Mouse (Mus musculus) monocyte, adult 5-6 weeks (primary cell): ENCODE results near the gene Mok. TPM values are rescaled to one million over a fixed set of nuclear protein-coding genes. Genes with fewer than 3 reads are reported as not detected.
A peak's percentile ranks its signal among the peaks of the same experiment; 100 is the strongest.

Source experiments
- ATAC-seq: fragments of 153-309, 156-312 bp; replicated peaks from 2 replicates; pipeline ENCODE4 v1.8.0; 2017; ENCODE audit warnings: mild to moderate bottlenecking; ENCODE audit not compliant: low TSS enrichment, insufficient number of reproducible peaks, severe bottlenecking, poor library complexity, low FRiP score
- total RNA-seq: library from RNA; stranded (forward); fragments of 200-1000, 200-491, 200-594 nt; gene quantifications from 3 replicates; pipeline ENCODE4 v1.2.3, GENCODE M21; 2017

Gene Mok
- total RNA-seq, 1 experiment from 2014 or later = not detected

- 0 out of 2 replicates have a peak, but pooled peaks have one; percentile 2 for ATAC-seq
These were observed 10.7 kb upstream of the Mok start for GRCm38 (mm10) chr12:110851414-110851813.

DNA sequence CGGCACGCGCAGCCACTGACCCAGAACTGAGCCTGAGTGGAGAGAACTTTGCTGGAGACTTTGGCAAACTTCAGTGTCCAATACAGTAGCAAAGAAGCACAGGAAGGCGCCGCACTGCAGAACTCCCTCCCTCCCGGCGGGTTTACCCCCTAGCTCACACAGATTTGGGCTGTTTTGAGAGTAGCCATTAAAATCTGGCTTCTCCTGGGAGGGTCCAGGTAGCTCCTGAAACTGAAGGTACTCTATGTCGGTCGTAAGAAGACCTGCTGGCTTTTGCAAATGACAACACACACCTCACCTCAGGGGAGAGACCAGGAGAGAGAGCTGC is 10.2 kb upstream of the Mok start:
- no peak for ATAC-seq

DNA sequence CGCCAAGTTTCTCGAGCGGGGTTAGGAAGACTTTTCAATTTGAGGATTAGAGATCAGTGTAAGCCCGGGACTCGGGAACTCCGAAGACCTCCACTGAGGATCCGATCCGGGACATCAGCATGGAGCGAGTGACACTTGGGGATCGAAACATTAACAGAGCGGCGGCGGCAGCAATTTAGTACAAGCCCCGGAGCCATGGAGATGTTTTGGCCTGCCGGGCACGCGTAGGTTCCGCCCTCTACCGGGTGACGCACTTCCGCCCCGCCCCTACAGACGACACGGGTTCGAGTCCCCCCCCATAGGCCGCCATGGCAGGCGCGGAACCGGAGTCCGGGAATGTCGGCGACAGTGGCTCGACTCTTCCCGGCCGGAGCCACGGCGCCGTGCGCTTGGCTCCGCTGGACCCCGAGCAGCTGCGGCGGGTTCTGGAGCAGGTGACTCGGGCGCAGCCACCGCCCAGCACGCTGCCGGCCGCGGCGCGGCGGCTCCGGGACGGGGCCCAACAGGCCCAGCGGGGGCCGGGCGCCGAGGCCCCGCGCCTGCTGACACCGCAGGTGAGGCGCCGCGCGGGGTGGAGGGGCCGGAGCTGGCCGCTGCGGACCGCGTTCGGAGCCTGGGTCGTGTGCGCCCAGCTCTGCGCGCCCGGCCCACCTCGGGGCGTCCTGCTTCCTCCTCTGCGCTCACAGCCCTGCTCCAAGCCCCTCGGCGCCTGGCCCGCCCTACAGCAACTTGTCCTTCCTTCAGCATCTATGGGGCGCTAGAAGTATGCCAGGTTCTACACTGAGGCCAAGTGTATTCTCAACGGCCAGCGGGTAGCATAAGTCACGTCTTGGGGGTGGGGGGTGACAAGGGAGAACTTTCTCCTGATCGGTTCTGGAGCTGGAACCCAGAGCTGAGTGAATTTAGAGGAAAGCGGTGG is 9.5 kb upstream of the Mok start, which contains the start of gene Zfp839:
Gene Zfp839, plus strand, starts transcription at position 244 of the 919 bp plus-strand sequence.
- peak; percentile 55 for ATAC-seq

GRCm38 (mm10) chr12:110846191-110846765 is 5.5 kb upstream of the Mok start:
- ATAC-seq = no peak

DNA sequence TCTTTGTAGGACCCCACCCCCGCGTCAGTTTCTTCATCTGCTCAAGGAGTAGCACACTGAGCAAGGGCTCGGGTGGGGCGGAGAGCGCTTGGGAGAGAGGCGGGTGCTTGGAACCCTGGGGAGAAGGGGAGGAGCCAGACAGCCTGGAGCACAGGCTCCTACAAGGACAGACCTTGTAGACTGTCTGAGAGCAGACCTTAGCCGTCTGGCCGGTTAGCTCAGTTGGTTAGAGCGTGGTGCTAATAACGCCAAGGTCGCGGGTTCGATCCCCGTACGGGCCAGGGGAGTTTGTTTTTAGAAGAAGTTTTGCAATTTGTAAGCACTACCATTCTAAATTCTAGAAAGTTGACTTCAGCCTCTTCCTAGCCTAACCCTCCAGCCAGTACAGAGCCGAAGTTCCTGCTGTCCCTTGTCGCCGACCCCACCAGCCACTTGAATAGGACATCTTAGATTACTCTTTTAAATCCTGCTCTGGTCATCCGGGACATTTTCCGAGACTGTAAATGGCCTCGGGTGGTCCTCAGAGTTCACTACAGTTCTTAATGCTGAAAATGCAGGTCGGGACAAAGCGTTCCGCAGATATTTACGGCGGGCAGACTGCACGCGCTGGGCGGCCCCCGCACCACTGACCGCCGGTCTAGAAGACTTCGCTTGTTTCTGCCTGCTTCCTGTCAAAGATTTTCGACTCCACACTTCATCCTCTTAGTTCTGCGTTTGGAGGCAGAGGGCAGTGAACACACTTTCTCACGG is 4.6 kb upstream of the Mok start:
- peak; percentile 71 for ATAC-seq

DNA sequence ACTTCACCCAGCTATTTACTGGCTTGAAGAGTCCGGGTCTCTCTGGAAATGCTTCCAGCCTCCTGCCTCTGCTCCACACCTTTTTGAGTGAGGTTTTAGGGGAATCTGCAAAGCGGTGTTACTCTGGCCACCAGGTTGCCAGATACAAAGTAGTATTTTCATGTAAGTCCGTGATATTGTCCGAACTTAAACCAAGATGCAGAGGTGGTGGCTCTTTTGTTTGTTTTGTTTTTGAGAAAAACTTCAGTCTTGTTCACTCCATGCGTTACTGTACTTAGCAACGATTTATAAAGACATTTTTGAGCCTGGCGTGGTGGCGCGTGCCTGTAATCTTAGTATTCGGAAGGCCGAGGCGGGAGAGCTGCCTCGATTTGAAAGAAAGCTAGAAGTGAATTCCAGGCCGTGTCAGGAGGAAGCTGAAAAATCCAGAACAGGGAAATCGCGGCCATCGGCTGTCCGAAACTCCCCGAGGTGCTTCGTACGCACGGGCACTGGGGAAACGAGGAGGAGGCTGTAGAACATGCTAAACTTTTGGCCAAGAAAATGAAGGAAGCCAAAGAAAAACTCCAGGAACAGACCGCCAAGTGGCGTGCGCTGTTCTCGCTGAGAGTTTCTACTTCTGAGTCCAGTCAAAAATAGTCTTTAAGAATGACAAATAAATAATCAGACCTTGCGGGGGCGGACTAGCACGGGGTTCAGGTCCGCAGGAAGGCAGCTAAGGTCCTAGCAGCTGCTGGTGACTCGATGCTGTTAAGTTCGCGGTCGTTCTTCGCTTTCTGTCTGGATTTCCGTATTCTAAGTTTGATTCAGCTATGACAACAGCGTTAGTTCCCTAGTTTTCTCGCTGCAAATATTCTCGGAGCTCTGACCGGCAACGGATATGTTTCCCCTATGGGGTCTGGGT is 3.7 kb upstream of the Mok start:
- no peak for ATAC-seq

GRCm38 (mm10) chr12:110843194-110844048 is 2.7 kb upstream of the Mok start:
- peak; percentile 64 for ATAC-seq

DNA sequence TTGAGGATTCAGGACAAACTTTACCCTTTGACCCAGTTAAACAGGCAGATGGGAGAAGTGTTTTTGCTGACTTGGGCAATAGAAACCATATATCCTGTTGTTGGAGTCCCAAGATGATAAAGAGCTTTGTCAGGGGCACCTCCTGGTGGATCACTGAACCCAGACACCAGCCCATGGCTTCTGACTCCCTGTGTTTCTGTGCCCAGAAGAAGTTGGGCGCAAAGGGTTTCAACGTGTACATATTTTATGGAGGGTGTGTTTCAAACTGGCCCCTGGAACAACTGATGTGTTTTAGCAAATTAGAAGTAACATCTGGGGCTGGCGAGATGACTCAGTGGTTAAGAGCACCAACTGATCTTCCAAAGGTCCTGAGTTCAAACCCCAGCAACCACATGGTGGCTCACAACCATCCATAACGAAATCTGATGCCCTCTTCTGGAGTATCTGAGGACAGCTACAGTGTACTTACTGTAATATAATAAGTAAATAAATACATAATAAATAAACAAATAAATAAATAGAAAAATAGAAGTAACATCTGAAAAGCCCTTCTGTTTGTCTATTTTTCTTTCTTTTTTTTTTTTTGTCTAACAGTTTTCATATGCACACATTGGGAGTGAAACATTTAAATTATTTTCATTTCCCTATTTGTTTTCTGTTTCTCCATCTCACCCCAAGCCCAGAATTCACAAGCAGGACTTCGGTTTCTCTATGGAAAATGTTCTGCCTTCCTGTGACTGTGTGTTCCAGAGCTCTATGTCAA is 1.2 kb upstream of the Mok start:
- no peak for ATAC-seq

GRCm38 (mm10) chr12:110837850-110838249 is 2.9 kb downstream of the Mok start:
- ATAC-seq = no peak

DNA sequence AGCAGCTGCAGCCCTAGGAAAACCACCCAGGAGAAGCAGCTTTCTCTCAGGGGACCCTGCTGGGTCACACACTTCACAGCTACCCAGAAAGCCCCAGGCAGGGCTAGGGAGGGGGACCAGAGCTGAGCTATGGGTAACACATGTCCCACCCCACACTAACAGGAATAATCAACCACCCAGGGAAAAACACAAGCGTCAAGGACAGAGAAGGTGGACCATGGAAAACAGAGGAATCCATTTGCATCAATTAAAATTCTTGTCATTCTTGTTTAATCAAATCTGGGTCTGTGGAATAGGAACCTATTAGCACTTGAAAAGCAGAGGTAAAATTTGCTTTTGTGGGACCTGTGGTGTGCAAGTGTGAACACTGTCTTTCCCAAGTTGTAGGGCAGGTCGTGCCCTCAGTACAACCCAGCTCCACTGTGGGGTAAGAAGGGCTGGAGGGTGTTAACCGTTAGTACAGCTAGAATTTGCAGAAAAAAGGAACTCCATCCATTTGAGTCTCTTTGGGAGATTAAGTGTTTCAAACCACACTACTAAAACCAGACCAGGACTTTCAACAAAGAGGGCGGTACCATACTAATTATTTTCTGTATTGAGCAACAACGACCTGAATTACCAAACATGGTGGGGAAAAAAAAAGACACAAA is 3.4 kb downstream of the Mok start:
- peak; percentile 41; the same call in 1 of the 2 replicates for ATAC-seq

DNA sequence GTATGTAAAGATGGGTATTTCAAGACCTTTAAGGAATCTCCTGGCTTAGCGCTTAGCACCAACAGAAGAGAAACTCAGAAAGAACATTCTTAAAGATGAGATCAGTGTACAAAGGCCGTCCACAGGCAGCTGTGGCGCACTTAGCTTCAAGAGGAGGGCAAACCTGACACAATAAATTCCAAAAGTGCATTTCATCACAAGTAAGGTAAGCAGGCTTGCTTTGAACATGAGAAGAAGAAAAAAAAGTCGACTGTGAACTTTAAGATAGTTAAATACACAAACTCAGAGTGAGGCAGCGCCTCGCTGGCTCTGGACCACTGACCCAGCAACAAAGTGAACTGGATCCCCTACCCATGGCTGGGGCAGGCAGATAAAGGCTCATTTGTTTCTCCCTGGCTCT is 4.0 kb downstream of the Mok start:
- no peak for ATAC-seq

DNA sequence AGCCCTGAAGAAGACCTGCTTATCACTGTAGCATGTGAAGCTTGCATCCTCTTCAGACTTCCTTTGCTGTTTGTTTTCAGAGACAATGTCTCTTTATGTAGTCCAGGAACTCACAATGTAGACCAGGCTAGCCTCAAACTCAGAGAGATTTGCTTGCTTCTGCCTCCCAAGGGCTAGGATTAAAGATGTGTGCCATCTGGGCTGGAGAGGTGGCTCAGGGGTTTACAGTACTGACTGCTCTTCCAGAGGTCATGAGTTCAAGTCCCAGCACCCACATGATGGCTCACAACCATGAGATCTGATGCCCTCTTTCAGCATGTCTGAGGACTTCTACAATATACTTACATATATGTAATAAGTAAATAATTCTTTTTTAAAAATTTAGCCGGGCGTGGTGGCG is 5.6 kb downstream of the Mok start:
- no peak for ATAC-seq

- ATAC-seq = no peak
These were observed 10.3 kb downstream of the Mok start for GRCm38 (mm10) chr12:110830293-110831024.

DNA sequence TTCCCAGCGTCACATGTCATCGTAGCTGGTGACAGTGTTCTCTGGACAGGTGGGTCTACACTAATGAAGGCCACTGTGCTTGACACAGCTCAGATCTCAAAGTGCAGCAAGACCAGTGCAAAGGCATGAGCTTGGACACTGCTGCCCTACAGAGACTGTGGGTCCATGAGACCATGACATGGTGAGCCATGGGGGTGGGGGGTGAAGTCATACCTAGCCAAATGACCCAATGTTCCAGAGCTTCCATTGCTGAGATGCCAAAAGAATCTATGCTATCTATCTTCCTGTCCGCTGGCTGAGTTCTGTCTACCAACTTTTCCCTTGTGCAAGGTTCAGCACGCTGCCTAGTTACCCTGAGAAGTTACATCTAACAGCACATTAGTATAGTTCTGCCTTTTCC is 11.8 kb downstream of the Mok start:
- ATAC-seq = no peak

GRCm38 (mm10) chr12:110822366-110822765 is 18.4 kb downstream of the Mok start:
- ATAC-seq = 0 out of 2 replicates have a peak, but pooled peaks have one; percentile 6

GRCm38 (mm10) chr12:110821787-110822186 is 19.0 kb downstream of the Mok start:
- ATAC-seq = 0 out of 2 replicates have a peak, but pooled peaks have one; percentile 7
